19 mouse cellular contexts compared by ENCODE assay signal in the genomic region with DNA sequence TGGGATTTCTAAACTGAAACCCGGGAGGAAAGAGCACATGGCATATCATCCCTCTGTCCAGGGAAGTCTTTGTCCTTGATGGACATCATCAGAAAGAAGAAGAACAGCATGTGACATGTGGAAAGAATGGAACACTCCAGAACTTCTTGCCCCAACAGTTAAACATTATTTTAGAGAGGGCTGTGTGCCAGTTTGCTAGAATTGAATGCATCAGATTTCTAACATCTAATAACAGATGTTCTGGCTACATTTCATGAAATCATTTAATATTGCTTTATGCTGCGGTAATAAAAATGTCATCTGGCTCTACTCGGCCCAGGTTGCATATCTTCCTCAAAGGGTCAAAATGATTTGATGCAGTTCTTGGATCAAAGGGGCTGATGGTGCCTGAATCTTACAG.
"Had no signal": no experiment of that assay in that cellular context is flagged by ENCODE, and none has a peak within 500 bp of the region (broad histone marks: within the 10 kb centered on the region; RNA-seq: fewer than 3 reads in every experiment).

No protein-coding gene starts in this region.

- H3K4me3 ChIP-seq: midbrain, embryonic 10.5 days; midbrain, embryonic 12.5 days; myocyte; neural tube, embryonic 13.5 days; neural tube, embryonic 15.5 days had no signal

- H3K9ac ChIP-seq: lung, embryonic 14.5 days; midbrain, embryonic 12.5 days; neural tube, embryonic 13.5 days; neural tube, embryonic 15.5 days had no signal

- H3K27ac ChIP-seq: midbrain, embryonic 10.5 days; midbrain, embryonic 12.5 days; neural tube, embryonic 13.5 days; neural tube, embryonic 15.5 days had no signal

- H3K27me3 ChIP-seq: midbrain, embryonic 12.5 days; neural tube, embryonic 13.5 days; neural tube, embryonic 15.5 days had no signal

- H3K4me1 ChIP-seq: midbrain, embryonic 10.5 days; midbrain, embryonic 12.5 days; neural tube, embryonic 13.5 days; neural tube, embryonic 15.5 days had no signal

- ATAC-seq: midbrain, embryonic 16.5 days had no signal

- H3K4me2 ChIP-seq: lung, embryonic 14.5 days; midbrain, embryonic 12.5 days; neural tube, embryonic 13.5 days; neural tube, embryonic 15.5 days had no signal

- H3K9me3 ChIP-seq: midbrain, embryonic 10.5 days; midbrain, embryonic 12.5 days; neural tube, embryonic 13.5 days; neural tube, embryonic 15.5 days had no signal

- H3K36me3 ChIP-seq: midbrain, embryonic 10.5 days; midbrain, embryonic 12.5 days; neural tube, embryonic 13.5 days; neural tube, embryonic 15.5 days had no signal

- DNase-seq: lung, adult 18-20 months; lung, embryonic 14.5 days; lung, postnatal 14 days; lung, postnatal 4 days; midbrain, embryonic 14.5 days; retina, postnatal 1 day; right cerebral cortex, adult 18-20 months; right cerebral cortex, postnatal 25 days; right cerebral cortex, postnatal 4 days; spleen, adult 18-20 months; thymus, adult 18-20 months; thymus, postnatal 14 days; thymus, postnatal 36 days had no signal
